Mouse (Mus musculus) inflammation-experienced regulatory T-cells, adult 6 months (primary cell): ENCODE measurements around the gene Secisbp2. TPM values are rescaled to one million over a fixed set of nuclear protein-coding genes. Genes with fewer than 3 reads are reported as not detected.

Experiments used
- polyA plus RNA-seq, 3 experiments: library from polyadenylated mRNA; unstranded; fragments of 100-300 nt; shearing (Covaris generic); gene quantifications; one replicate each; pipeline ENCODE4 v1.2.1; 2017

Secisbp2 gene
- polyA plus RNA-seq, 3 experiments from 2014 or later = 34.3 to 43.2 (median 34.5) TPM

Other genes with a start within 250 kb of the Secisbp2 start
- gene S1pr3, start 243.1 kb upstream of the Secisbp2 start, polyA plus RNA-seq = under 1 TPM in 1 of 3 experiments, not detected in 2; 0.24 TPM
- gene Shc3, start 82.3 kb upstream of the Secisbp2 start, polyA plus RNA-seq = not detected
- gene Cks2, start 6.5 kb upstream of the Secisbp2 start, polyA plus RNA-seq = 100 to 1,000 TPM in 1 of 3 experiments, 10 to 100 TPM in 2; 25.7 to 172 (median 40.8) TPM
- 100 to 1,000 TPM; 111 to 154 (median 126) TPM for gene Sema4d, start 142.1 kb downstream of the Secisbp2 start, polyA plus RNA-seq
- 10 to 100 TPM; 12.4 to 28.7 (median 19.4) TPM for gene Gadd45g, start 195.0 kb downstream of the Secisbp2 start, polyA plus RNA-seq